Mouse (Mus musculus) lung, embryonic 16.5 days (tissue): ENCODE measurements at regions not wholly inside any gene's neighbourhood (a gene's known extent, or its start where the extent isn't known, plus 50 kb on each side); places are given as distances from the start of the nearest gene placed in this dataset.

Experiments
- ATAC-seq: fragments of 200-750 bp; cut with Nextera tagmentation; 2 replicates; pipeline ENCODE4 v1.8.0; 2017; ENCODE audit warnings: low read depth, mild to moderate bottlenecking, moderate library complexity
- H3K27ac ChIP-seq: fragments of 300-500 bp; sonication (generic); 2 replicates; pipeline ENCODE4 v1.5.1; 2014; ENCODE audit warnings: mild to moderate bottlenecking, control low read depth, low read length
- H3K27me3 ChIP-seq: fragments of 300-500 bp; sonication (generic); 2 replicates; pipeline ENCODE4 v1.6.1; 2014; ENCODE audit warnings: low read depth, low read length, mixed read lengths; ENCODE audit not compliant: control insufficient read depth, insufficient read depth
- H3K36me3 ChIP-seq: fragments of 300-500 bp; sonication (generic); 2 replicates; pipeline ENCODE4 v1.6.1; 2014; ENCODE audit warnings: low read length; ENCODE audit not compliant: control insufficient read depth, insufficient read depth
- H3K4me1 ChIP-seq: fragments of 300-500 bp; sonication (generic); replicated peaks from 2 replicates; pipeline ENCODE4 v1.6.1; 2014; ENCODE audit warnings: low read length, mixed read lengths; ENCODE audit not compliant: control insufficient read depth, insufficient read depth
- H3K4me2 ChIP-seq: fragments of 300-500 bp; sonication (generic); 2 replicates; pipeline ENCODE4 v1.6.1; 2014; ENCODE audit warnings: low read depth, low read length, control low read depth
- H3K4me3 ChIP-seq: fragments of 300-500 bp; sonication (generic); 2 replicates; pipeline ENCODE4 v1.5.1; 2014; ENCODE audit warnings: mild to moderate bottlenecking, low read length, control low read depth
- H3K9ac ChIP-seq: fragments of 300-500 bp; sonication (generic); 2 replicates; pipeline ENCODE4 v1.6.1; 2014; ENCODE audit warnings: low read length, control low read depth
- H3K9me3 ChIP-seq: fragments of 300-500 bp; sonication (generic); 2 replicates; pipeline ENCODE4 v1.6.1; 2016; ENCODE audit warnings: low read length; ENCODE audit not compliant: control insufficient read depth
- WGBS: fragments of 180-500 bp; shearing (Covaris S2); extraction: QIAGEN DNeasy Blood & Tissue Kit; methylation state at CpG from one replicate; pipeline ENCODE4 v1.1.7; 2014; 5-methylcytosine and 5-hydroxymethylcytosine counted together

GRCm38 (mm10) chr8:103230741-103231475, 445.5 kb upstream of the Cdh11 start:
- no peak overlapping the region for H3K4me3 ChIP-seq
- H3K27ac ChIP-seq, result peak overlapping the region; percentile 31; the same call in 1 of the 2 replicates
- H3K27me3 ChIP-seq, result no peaks in the 10 kb centered on the region
- H3K9me3 ChIP-seq, result no peaks in the 10 kb centered on the region
- 49% methylated on average over 9 of the region's 9 CpGs for WGBS
- no peak for ATAC-seq
- H3K4me2 ChIP-seq, result no peak overlapping the region
- no peaks in the 10 kb centered on the region for H3K36me3 ChIP-seq
- H3K4me1 ChIP-seq, result peaks cover 10% of the 10 kb centered on the region; the same call in 1 of the 2 replicates
- H3K9ac ChIP-seq, result no peak overlapping the region

- peak; percentile 98 for ATAC-seq
- Histone ChIP-seq H3K4me2 (no peak overlapping the region), H3K9ac (no peak overlapping the region), H3K27me3 (no peaks in the 10 kb centered on the region), H3K4me3 (no peak overlapping the region), H3K4me1 (peaks cover 10% of the 10 kb centered on the region; the same call in 1 of the 2 replicates), H3K36me3 (no peaks in the 10 kb centered on the region), H3K27ac (peak overlapping the region; percentile 89), H3K9me3 (no peaks in the 10 kb centered on the region)
- 5% methylated on average over 2 of the region's 2 CpGs for WGBS
Observed at GRCm38 (mm10) chr8:103234374-103234773, 448.9 kb upstream of the Cdh11 start.

GRCm38 (mm10) chr8:103235614-103236013, 450.2 kb upstream of the Cdh11 start:
- no peaks in the 10 kb centered on the region for H3K36me3 ChIP-seq
- H3K27ac ChIP-seq, result peak overlapping the region; percentile 53
- no peak overlapping the region for H3K4me2 ChIP-seq
- H3K4me1 ChIP-seq, result peaks cover 10% of the 10 kb centered on the region; the same call in 1 of the 2 replicates
- peak; percentile 35 for ATAC-seq
- no peak overlapping the region for H3K4me3 ChIP-seq
- no peak overlapping the region for H3K9ac ChIP-seq
- no peaks in the 10 kb centered on the region for H3K9me3 ChIP-seq
- no peaks in the 10 kb centered on the region for H3K27me3 ChIP-seq
- 24% methylated on average over 1 of the region's 1 CpGs for WGBS

GRCm38 (mm10) chr8:103238456-103238970, 453.1 kb upstream of the Cdh11 start:
- H3K27me3 ChIP-seq, result no peaks in the 10 kb centered on the region
- peaks cover 10% of the 10 kb centered on the region; the same call in 1 of the 2 replicates for H3K4me1 ChIP-seq
- H3K4me3 ChIP-seq, result no peak overlapping the region
- H3K4me2 ChIP-seq, result no peak overlapping the region
- H3K27ac ChIP-seq, result no peak overlapping the region
- H3K36me3 ChIP-seq, result no peaks in the 10 kb centered on the region
- no peak overlapping the region for H3K9ac ChIP-seq
- ATAC-seq, result no peak
- H3K9me3 ChIP-seq, result no peaks in the 10 kb centered on the region

- Histone ChIP-seq H3K27ac (no peak overlapping the region), H3K4me2 (no peak overlapping the region), H3K4me1 (0 out of 2 replicates have a peak, but pooled peaks cover 2% of the 10 kb centered on the region), H3K9ac (no peak overlapping the region), H3K4me3 (no peak overlapping the region), H3K36me3 (no peaks in the 10 kb centered on the region), H3K9me3 (no peaks in the 10 kb centered on the region), H3K27me3 (no peaks in the 10 kb centered on the region)
- WGBS, result 54% methylated on average over 2 of the region's 2 CpGs
- ATAC-seq, result no peak
Observed at GRCm38 (mm10) chr8:103244169-103244568, 458.7 kb upstream of the Cdh11 start.

DNA sequence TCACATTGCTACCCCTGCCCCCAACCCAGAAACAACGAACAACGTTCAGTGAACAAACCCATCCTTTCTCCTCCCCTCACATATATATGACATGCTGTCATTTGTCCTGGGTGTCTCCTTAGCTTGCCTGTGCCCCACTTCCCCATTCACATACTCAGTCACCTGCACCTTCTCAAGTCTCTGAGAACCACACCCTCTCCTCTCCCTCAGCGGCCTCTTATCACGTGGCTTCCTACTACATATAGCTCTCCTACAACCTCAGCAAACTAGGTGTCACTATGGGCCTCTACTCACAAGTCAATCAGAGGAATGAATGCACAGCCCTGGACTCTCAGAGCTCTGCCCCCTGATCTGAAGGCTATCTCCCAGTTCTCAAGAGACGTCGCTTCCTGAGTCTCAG, 459.2 kb upstream of the Cdh11 start:
- Histone ChIP-seq H3K4me2 (no peak overlapping the region), H3K9ac (no peak overlapping the region), H3K27ac (no peak overlapping the region), H3K36me3 (no peaks in the 10 kb centered on the region), H3K4me3 (no peak overlapping the region), H3K9me3 (no peaks in the 10 kb centered on the region), H3K4me1 (0 out of 2 replicates have a peak, but pooled peaks cover 2% of the 10 kb centered on the region), H3K27me3 (no peaks in the 10 kb centered on the region)
- WGBS, result 62% methylated on average over 6 of the region's 6 CpGs
- no peak for ATAC-seq

- no peaks in the 10 kb centered on the region for H3K36me3 ChIP-seq
- no peak for ATAC-seq
- no peaks in the 10 kb centered on the region for H3K9me3 ChIP-seq
- H3K4me3 ChIP-seq, result no peak overlapping the region
- no peaks in the 10 kb centered on the region for H3K27me3 ChIP-seq
- no peak overlapping the region for H3K9ac ChIP-seq
- H3K4me1 ChIP-seq, result 0 out of 2 replicates have a peak, but pooled peaks cover 2% of the 10 kb centered on the region
- no peak overlapping the region for H3K4me2 ChIP-seq
- 49% methylated on average over 9 of the region's 9 CpGs for WGBS
- H3K27ac ChIP-seq, result no peak overlapping the region
Observed at GRCm38 (mm10) chr8:103245864-103246263, 460.4 kb upstream of the Cdh11 start.

- H3K36me3 ChIP-seq, result no peaks in the 10 kb centered on the region
- no peaks in the 10 kb centered on the region for H3K4me1 ChIP-seq
- no peaks in the 10 kb centered on the region for H3K9me3 ChIP-seq
- H3K4me2 ChIP-seq, result no peak overlapping the region
- ATAC-seq, result no peak
- H3K9ac ChIP-seq, result no peak overlapping the region
- H3K4me3 ChIP-seq, result no peak overlapping the region
- no peaks in the 10 kb centered on the region for H3K27me3 ChIP-seq
- H3K27ac ChIP-seq, result no peak overlapping the region
Observed at GRCm38 (mm10) chr8:103261236-103261635, 475.8 kb upstream of the Cdh11 start.

GRCm38 (mm10) chr8:103270035-103270434, 484.6 kb upstream of the Cdh11 start:
- peaks cover 3% of the 10 kb centered on the region; the same call in 1 of the 2 replicates for H3K4me1 ChIP-seq
- 71% methylated on average over 3 of the region's 3 CpGs for WGBS
- H3K27ac ChIP-seq, result no peak overlapping the region
- H3K9ac ChIP-seq, result no peak overlapping the region
- no peaks in the 10 kb centered on the region for H3K9me3 ChIP-seq
- H3K27me3 ChIP-seq, result no peaks in the 10 kb centered on the region
- no peak overlapping the region for H3K4me3 ChIP-seq
- no peak overlapping the region for H3K4me2 ChIP-seq
- H3K36me3 ChIP-seq, result no peaks in the 10 kb centered on the region
- no peak for ATAC-seq
